ENCODE assay signal across 22 mouse cellular contexts in the genomic region with DNA sequence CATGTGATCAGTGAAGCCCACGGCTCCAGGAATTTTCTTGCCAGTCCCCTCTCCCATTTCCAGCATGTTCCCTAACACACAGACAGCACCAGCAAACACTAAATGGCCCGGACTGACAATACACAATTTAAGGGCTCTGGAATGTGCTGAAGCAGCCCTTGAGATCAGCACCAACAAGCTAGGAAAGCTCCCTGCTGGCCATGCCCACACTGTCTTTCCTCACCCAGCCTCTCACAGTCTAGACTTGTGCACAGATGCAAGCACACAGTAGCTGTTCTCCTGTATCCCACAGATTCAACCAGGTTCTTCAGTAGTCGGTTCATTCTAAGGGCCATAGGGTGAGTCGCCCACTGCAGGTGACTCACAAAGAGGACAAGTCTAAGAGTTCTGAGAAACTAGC.
A peak's percentile ranks its signal among the peaks of the same experiment; 100 is the strongest.
DNase-seq lines count a peak whose midpoint lies in the region; ATAC-seq and TF ChIP-seq lines count a peak whose summit lies in the region.
"Had no signal": no experiment of that assay in that cellular context is flagged by ENCODE, and none has a peak within 500 bp of the region (broad histone marks: within the 10 kb centered on the region; RNA-seq: fewer than 3 reads in every experiment).

No protein-coding gene starts in this region.

- H3K4me1 ChIP-seq in hindbrain, embryonic 12.5 days, result peaks cover 20% of the 10 kb centered on the region
- H3K4me1 ChIP-seq in hindbrain, embryonic 10.5 days (replicated peaks), result peaks cover 12% of the 10 kb centered on the region
- H3K4me1 ChIP-seq in neural tube, embryonic 14.5 days (ENCODE audit: control insufficient read depth, insufficient read depth, low read length), result peaks cover 15% of the 10 kb centered on the region; the same call in 1 of the 2 replicates
- H3K4me1 ChIP-seq in forebrain, embryonic 15.5 days, result peaks cover 11% of the 10 kb centered on the region
- H3K4me1 ChIP-seq: liver, embryonic 15.5 days had no signal

- H3K4me2 ChIP-seq in hindbrain, embryonic 12.5 days (replicated peaks), result no peak overlapping the region
- no peak overlapping the region for H3K4me2 ChIP-seq in neural tube, embryonic 14.5 days (ENCODE audit: low read depth, low read length)
- H3K4me2 ChIP-seq in myocyte (ENCODE audit: low read depth), result no peak overlapping the region
- no peak overlapping the region for H3K4me2 ChIP-seq in forebrain, embryonic 15.5 days (replicated peaks)
- H3K4me2 ChIP-seq: forebrain, embryonic 13.5 days; limb, embryonic 15.5 days; liver, embryonic 15.5 days; neural tube, embryonic 12.5 days had no signal

- H3K4me3 ChIP-seq in hindbrain, embryonic 12.5 days, result no peak overlapping the region
- H3K4me3 ChIP-seq in hindbrain, embryonic 10.5 days, result no peak overlapping the region
- H3K4me3 ChIP-seq in layer of hippocampus, adult 2 months, result no peak overlapping the region
- H3K4me3 ChIP-seq in neural tube, embryonic 14.5 days (ENCODE audit: low read depth, low read length), result no peak overlapping the region
- H3K4me3 ChIP-seq in myocyte, result no peak overlapping the region
- no peak overlapping the region for H3K4me3 ChIP-seq in forebrain, embryonic 15.5 days
- H3K4me3 ChIP-seq: erythroblast, embryonic 14.5 days; forebrain, embryonic 13.5 days; limb, embryonic 15.5 days; liver, embryonic 15.5 days; neural tube, embryonic 12.5 days had no signal

- no peak overlapping the region for H3ac ChIP-seq in myocyte (ENCODE audit: control insufficient read depth, insufficient read length)

- 0 out of 2 replicates have a peak overlapping the region, but pooled peaks have one; percentile 30 for H3K27ac ChIP-seq in hindbrain, embryonic 12.5 days
- no peak overlapping the region for H3K27ac ChIP-seq in hindbrain, embryonic 10.5 days
- H3K27ac ChIP-seq in layer of hippocampus, adult 2 months, result peak overlapping the region; percentile 94
- 0 out of 2 replicates have a peak overlapping the region, but pooled peaks have one; percentile 22 for H3K27ac ChIP-seq in neural tube, embryonic 14.5 days (ENCODE audit: low read depth, low read length)
- H3K27ac ChIP-seq in forebrain, embryonic 15.5 days (replicated peaks), result no peak overlapping the region
- H3K27ac ChIP-seq: forebrain, embryonic 13.5 days; limb, embryonic 15.5 days; liver, embryonic 15.5 days; neural tube, embryonic 12.5 days had no signal

- no peak overlapping the region for H3K9ac ChIP-seq in hindbrain, embryonic 12.5 days
- H3K9ac ChIP-seq in neural tube, embryonic 14.5 days (replicated peaks; ENCODE audit: low read depth, low read length), result no peak overlapping the region
- H3K9ac ChIP-seq in forebrain, embryonic 15.5 days (replicated peaks), result no peak overlapping the region
- H3K9ac ChIP-seq: forebrain, embryonic 13.5 days; limb, embryonic 15.5 days; liver, embryonic 15.5 days; neural tube, embryonic 12.5 days had no signal

- no peak for TF ChIP-seq POLR2A in myocyte (IDR thresholded peaks at IDR 0.05; ENCODE audit: insufficient read length, low read depth)

- WGBS in hindbrain, embryonic 12.5 days, result 73% methylated on average over 4 of the region's 4 CpGs
- WGBS in hindbrain, embryonic 10.5 days, result 69% methylated on average over 4 of the region's 4 CpGs
- WGBS in neural tube, embryonic 14.5 days, result 64% methylated on average over 4 of the region's 4 CpGs
- WGBS in forebrain, embryonic 15.5 days, result 69% methylated on average over 4 of the region's 4 CpGs

- H3K79me2 ChIP-seq in myocyte (ENCODE audit: control insufficient read depth, insufficient read depth), result no peaks in the 10 kb centered on the region

- no peak for TF ChIP-seq CTCF in layer of hippocampus, adult 2 months (conservative IDR thresholded peaks at IDR 0.05)

- no peaks in the 10 kb centered on the region for H3K27me3 ChIP-seq in hindbrain, embryonic 12.5 days
- no peaks in the 10 kb centered on the region for H3K27me3 ChIP-seq in hindbrain, embryonic 10.5 days (ENCODE audit: insufficient read depth, poor library complexity, severe bottlenecking)
- no peaks in the 10 kb centered on the region for H3K27me3 ChIP-seq in neural tube, embryonic 14.5 days (ENCODE audit: control insufficient read depth, insufficient read depth, low read length)
- H3K27me3 ChIP-seq in myocyte (ENCODE audit: control insufficient read depth, insufficient read depth, insufficient read length), result no peaks in the 10 kb centered on the region
- H3K27me3 ChIP-seq in forebrain, embryonic 15.5 days, result no peaks in the 10 kb centered on the region
- H3K27me3 ChIP-seq: forebrain, embryonic 13.5 days; limb, embryonic 15.5 days; liver, embryonic 15.5 days; neural tube, embryonic 12.5 days had no signal

- no peaks in the 10 kb centered on the region for H3K36me3 ChIP-seq in hindbrain, embryonic 12.5 days
- no peaks in the 10 kb centered on the region for H3K36me3 ChIP-seq in hindbrain, embryonic 10.5 days
- H3K36me3 ChIP-seq in neural tube, embryonic 14.5 days (ENCODE audit: control insufficient read depth, insufficient read depth, low read length), result no peaks in the 10 kb centered on the region
- H3K36me3 ChIP-seq in myocyte (ENCODE audit: control insufficient read depth, insufficient read depth), result no peaks in the 10 kb centered on the region
- no peaks in the 10 kb centered on the region for H3K36me3 ChIP-seq in forebrain, embryonic 15.5 days
- H3K36me3 ChIP-seq: limb, embryonic 15.5 days; liver, embryonic 15.5 days; neural tube, embryonic 12.5 days had no signal

- no peaks in the 10 kb centered on the region for H3K9me3 ChIP-seq in hindbrain, embryonic 12.5 days (replicated peaks)
- no peaks in the 10 kb centered on the region for H3K9me3 ChIP-seq in hindbrain, embryonic 10.5 days
- no peaks in the 10 kb centered on the region for H3K9me3 ChIP-seq in neural tube, embryonic 14.5 days (ENCODE audit: control insufficient read depth, low read length)
- no peaks in the 10 kb centered on the region for H3K9me3 ChIP-seq in forebrain, embryonic 15.5 days
- H3K9me3 ChIP-seq: forebrain, embryonic 13.5 days; limb, embryonic 15.5 days; liver, embryonic 15.5 days; neural tube, embryonic 12.5 days had no signal

- DNase-seq in hindbrain, embryonic 10.5 days (ENCODE audit: low spot score), result no peak
- DNase-seq in layer of hippocampus, adult 2 months (ENCODE audit: low spot score in 2 of 2), result no peak
- no peak for DNase-seq in layer of hippocampus, adult 9-11 months
- DNase-seq in neural tube, embryonic 10.5 days (ENCODE audit: extremely low spot score, low spot score), result no peak
- DNase-seq: adrenal gland, postnatal 25 days; cerebellum, adult 11-12 months; cerebellum, postnatal 14 days; kidney, postnatal 14 days; lung, postnatal 36 days; right cerebral cortex, postnatal 14 days; spleen, adult 18-20 months; thymus, postnatal 36 days had no signal

- ATAC-seq in hindbrain, embryonic 12.5 days (ENCODE audit: low FRiP score), result no peak
- no peak for ATAC-seq in neural tube, embryonic 14.5 days (ENCODE audit: low read depth)
- no peak for ATAC-seq in forebrain, embryonic 15.5 days (replicated peaks)
- ATAC-seq: activated CD4-positive, CD25-positive, alpha-beta regulatory T cell, adult 4 months; forebrain, embryonic 13.5 days had no signal

TF ChIP-seq in myocyte, 11 proteins besides CTCF, POLR2A, EP300 and RAD21:
- TF ChIP-seq E2F4 (IDR thresholded peaks at IDR 0.05; ENCODE audit: insufficient read depth), result no peak
- TF ChIP-seq REST (IDR thresholded peaks at IDR 0.05; ENCODE audit: insufficient read depth, insufficient read length), result peak; percentile 61
- TF ChIP-seq CEBPB (IDR thresholded peaks at IDR 0.05; ENCODE audit: insufficient read depth, poor library complexity, severe bottlenecking), result no peak

Comparison
In these comparisons a context has a peak if more than half of its experiments do, and no peak if none do; other contexts are left out.
1. H3K27ac ChIP-seq: peak in hindbrain, embryonic 12.5 days (single experiment), layer of hippocampus, adult 2 months (single experiment) and neural tube, embryonic 14.5 days (single experiment); none in hindbrain, embryonic 10.5 days (single experiment) and forebrain, embryonic 15.5 days (single experiment).